Mouse (Mus musculus): ENCODE data around the gene Adgrl2.

DNA sequence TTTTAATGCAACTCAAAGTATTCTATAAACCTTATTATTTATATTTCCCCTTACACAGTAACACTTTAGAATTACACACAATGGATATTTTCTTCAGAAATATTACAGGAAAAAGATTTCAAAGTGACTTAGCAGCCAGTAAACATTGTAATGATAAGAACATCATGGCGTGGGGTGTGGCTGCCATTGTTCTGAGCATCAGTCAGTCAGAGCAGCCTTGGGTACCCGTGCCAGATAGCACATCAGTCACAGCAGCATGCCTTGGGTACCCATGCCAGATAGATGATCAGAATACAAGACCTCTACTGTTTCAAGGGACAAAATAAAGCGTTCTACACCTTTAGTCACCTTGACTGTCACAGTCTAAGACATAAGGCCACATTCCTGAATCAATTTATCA, 82.5 kb downstream of the Adgrl2 start:
- TF ChIP-seq CTCF (IDR thresholded peaks at IDR 0.05; ENCODE audit: borderline replicate concordance, insufficient read depth, low read length) (no peak), POLR2A (IDR thresholded peaks at IDR 0.05; ENCODE audit: low read depth, low read length) (no peak)

Measured in embryonic fibroblast, embryonic 13.5 days (primary cell).